Mouse (Mus musculus) liver, adult 2 months (tissue): Measurements from ENCODE around the gene Slc47a1. TPM values are rescaled to one million over a fixed set of nuclear protein-coding genes. Genes with fewer than 3 reads are reported as not detected.

Source experiments
- DNase-seq: peaks from one replicate; pipeline ENCODE4 v3.0.0-alpha.2; 2011; ENCODE audit warnings: low read depth, low spot score; ENCODE audit errors: extremely low read depth
- H3K27ac ChIP-seq: fragments of 200-500 bp; replicated peaks from 2 replicates; pipeline ENCODE4 v1.5.1; 2012; ENCODE audit warnings: low read depth, mild to moderate bottlenecking, control low read depth, inconsistent platforms, low read length; ENCODE audit not compliant: insufficient read depth
- H3K27me3 ChIP-seq: fragments of 200-500 bp; 2 replicates; pipeline ENCODE4 v1.6.1; 2012; ENCODE audit warnings: mild to moderate bottlenecking, moderate library complexity, low read length, inconsistent platforms; ENCODE audit not compliant: control insufficient read depth, insufficient read depth
- H3K36me3 ChIP-seq: fragments of 200-500 bp; 2 replicates; pipeline ENCODE4 v1.6.1; 2012; ENCODE audit warnings: low read length, inconsistent platforms; ENCODE audit not compliant: control insufficient read depth, insufficient read depth
- H3K4me1 ChIP-seq: fragments of 200-500 bp; 2 replicates; pipeline ENCODE4 v1.6.1; 2011; ENCODE audit warnings: low read length; ENCODE audit not compliant: control insufficient read depth, insufficient read depth
- H3K4me3 ChIP-seq: fragments of 200-500 bp; 2 replicates; pipeline ENCODE4 v1.5.1; 2011; ENCODE audit warnings: low read depth, mild to moderate bottlenecking, control low read depth, low read length, moderate library complexity; ENCODE audit not compliant: insufficient read depth
- H3K79me2 ChIP-seq: fragments of 200-500 bp; 2 replicates; pipeline ENCODE4 v1.6.1; 2012; ENCODE audit warnings: inconsistent platforms, mild to moderate bottlenecking, low read length, moderate library complexity; ENCODE audit not compliant: control insufficient read depth, insufficient read depth
- H3K9ac ChIP-seq: fragments of 200-500 bp; 2 replicates; pipeline ENCODE4 v1.6.1; 2012; ENCODE audit warnings: low read depth, mild to moderate bottlenecking, control low read depth, inconsistent platforms, low read length
- CTCF ChIP-seq: fragments of 200-500 bp; IDR thresholded peaks from 2 replicates; pipeline ENCODE4 v1.5.1; 2011; ENCODE audit warnings: low read depth, low read length, control low read depth
- POLR2A ChIP-seq: fragments of 200-500 bp; IDR thresholded peaks from 2 replicates; pipeline ENCODE4 v1.6.1; 2011; ENCODE audit warnings: low read length, control low read depth; ENCODE audit not compliant: insufficient read depth; ENCODE audit errors: extremely low read depth
- WGBS: fragments of 180-500 bp; shearing (Covaris S2); methylation state at CpG from one replicate; pipeline ENCODE4 v1.1.7; 2018; 5-methylcytosine and 5-hydroxymethylcytosine counted together
- polyA plus RNA-seq: library from polyadenylated mRNA; depleted of rRNA; stranded (reverse); fragments of >200 nt; gene quantifications from 2 replicates; pipeline ENCODE4 v1.2.3, GENCODE M21; 2012
- total RNA-seq: library from RNA; depleted of rRNA; stranded (reverse); fragments of >200 nt; gene quantifications from 2 replicates; pipeline ENCODE4 v1.2.3, GENCODE M21; 2014

Slc47a1 gene
- total and polyA plus RNA-seq, 2 experiments = 151 to 169 TPM

DNA sequence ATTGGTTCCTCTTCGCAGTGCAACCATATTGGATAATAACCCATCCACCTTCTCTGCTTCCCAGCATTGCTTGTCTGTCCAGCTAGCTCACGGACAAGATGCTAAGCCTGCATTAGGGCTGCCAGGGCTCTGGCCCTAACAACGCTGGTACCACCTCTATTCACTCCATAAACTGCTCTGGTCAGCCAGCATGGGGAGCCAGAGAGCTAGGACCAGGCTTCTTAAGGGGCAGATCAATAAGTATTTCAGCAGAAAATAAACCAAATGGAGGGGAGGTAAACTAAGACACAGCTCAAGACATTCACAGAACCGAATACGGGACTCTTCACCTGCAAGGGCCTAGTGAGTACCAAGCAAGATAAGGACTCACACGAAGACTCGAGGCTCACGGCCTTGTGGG lies 32.0 kb downstream of the Slc47a1 start:
- H3K4me3 ChIP-seq = no peak overlapping the region
- no peak overlapping the region for H3K9ac ChIP-seq
- peak; percentile 42; the same call in 1 of the 2 replicates for TF ChIP-seq CTCF
- no peak for TF ChIP-seq POLR2A
- 86% methylated on average over 8 of the region's 8 CpGs for WGBS
- no peaks in the 10 kb centered on the region for H3K79me2 ChIP-seq
- no peak overlapping the region for H3K27ac ChIP-seq
- peaks cover 35% of the 10 kb centered on the region for H3K36me3 ChIP-seq
- no peaks in the 10 kb centered on the region for H3K27me3 ChIP-seq
- DNase-seq = no peak
- H3K4me1 ChIP-seq = no peaks in the 10 kb centered on the region

GRCm38 (mm10) chr11:61342505-61343420 lies 35.4 kb downstream of the Slc47a1 start, which contains the start of gene Slc47a2:
Gene Slc47a2 (minus strand): TSS chr11:61342860.
- TF ChIP-seq CTCF = peak; percentile 42; the same call in 1 of the 2 replicates
- no peak for TF ChIP-seq POLR2A

DNA sequence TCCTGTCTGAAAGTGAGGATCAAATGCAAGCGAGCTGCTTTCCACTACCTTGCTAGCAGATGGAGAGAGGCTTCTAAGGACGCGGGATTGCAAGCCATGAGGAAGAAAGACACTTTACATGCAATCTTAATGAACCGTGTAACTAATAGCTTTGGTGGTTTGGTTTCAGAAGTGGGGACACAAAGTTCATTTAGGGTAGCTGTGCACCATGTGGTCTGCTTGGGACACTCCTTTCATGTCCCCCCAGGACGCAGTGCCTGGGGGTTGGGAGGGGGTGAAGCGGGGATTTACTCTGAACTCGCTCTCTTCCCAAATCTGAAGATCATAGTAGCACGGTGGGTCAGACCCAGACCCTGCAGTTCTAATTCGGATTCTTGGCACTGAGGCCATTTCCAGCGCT lies 36.2 kb downstream of the Slc47a1 start:
- DNase-seq = no peak
- WGBS = 48% methylated on average over 10 of the region's 10 CpGs
- Histone ChIP-seq H3K4me1 (no peaks in the 10 kb centered on the region), H3K9ac (no peak overlapping the region), H3K27me3 (no peaks in the 10 kb centered on the region), H3K4me3 (no peak overlapping the region), H3K27ac (no peak overlapping the region), H3K36me3 (peaks cover 22% of the 10 kb centered on the region), H3K79me2 (no peaks in the 10 kb centered on the region)
- no peak for TF ChIP-seq CTCF
- no peak for TF ChIP-seq POLR2A

More at GRCm38 (mm10) chr11:61342505-61343420, 35.4 kb downstream of the Slc47a1 start, which contains the start of gene Slc47a2:
- Histone ChIP-seq H3K36me3 (peaks cover 29% of the 10 kb centered on the region), H3K79me2 (no peaks in the 10 kb centered on the region), H3K4me3 (peak within 1 kb of the TSS; percentile 11; the same call in 1 of the 2 replicates), H3K9ac (no peak within 1 kb of the TSS; the same call in 1 of the 2 replicates), H3K27me3 (no peaks in the 10 kb centered on the region), H3K4me1 (no peaks in the 10 kb centered on the region), H3K27ac (no peak within 1 kb of the TSS)
- no peak for DNase-seq
- WGBS = 15% methylated on average over 61 of the region's 61 CpGs

GRCm38 (mm10) chr11:61341233-61341632 lies 36.9 kb downstream of the Slc47a1 start:
- TF ChIP-seq POLR2A (no peak), CTCF (no peak)
- WGBS = 83% methylated on average over 4 of the region's 4 CpGs
- no peak overlapping the region for H3K9ac ChIP-seq
- H3K79me2 ChIP-seq = no peaks in the 10 kb centered on the region
- no peaks in the 10 kb centered on the region for H3K27me3 ChIP-seq
- H3K4me1 ChIP-seq = no peaks in the 10 kb centered on the region
- peaks cover 18% of the 10 kb centered on the region; the same call in 1 of the 2 replicates for H3K36me3 ChIP-seq
- no peak overlapping the region for H3K4me3 ChIP-seq
- no peak for DNase-seq
- no peak overlapping the region for H3K27ac ChIP-seq

DNA sequence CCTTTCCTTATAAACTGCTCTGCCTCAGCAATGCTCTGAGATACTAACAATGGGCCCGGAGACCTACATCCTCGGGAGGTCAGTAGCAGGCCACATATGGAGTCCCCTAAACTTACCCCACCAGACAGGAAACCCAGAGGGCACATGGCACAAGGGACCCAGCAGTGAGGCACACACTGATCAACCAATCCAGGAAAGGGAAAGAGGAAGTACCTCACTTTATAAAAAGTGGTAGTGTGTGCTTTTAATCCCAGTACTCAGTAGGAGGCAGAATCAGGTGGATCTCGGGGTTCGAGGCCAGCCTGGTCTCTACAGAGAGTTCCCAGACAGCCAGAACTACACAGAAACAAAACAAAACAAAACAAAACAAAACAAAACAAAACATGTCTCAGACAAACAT lies 37.8 kb downstream of the Slc47a1 start:
- no peak for DNase-seq
- H3K4me3 ChIP-seq = no peak overlapping the region
- peaks cover 11% of the 10 kb centered on the region; the same call in 1 of the 2 replicates for H3K36me3 ChIP-seq
- 84% methylated on average over 4 of the region's 4 CpGs for WGBS
- no peak overlapping the region for H3K27ac ChIP-seq
- TF ChIP-seq POLR2A = no peak
- TF ChIP-seq CTCF = no peak
- H3K79me2 ChIP-seq = no peaks in the 10 kb centered on the region
- no peak overlapping the region for H3K9ac ChIP-seq
- H3K27me3 ChIP-seq = no peaks in the 10 kb centered on the region
- H3K4me1 ChIP-seq = no peaks in the 10 kb centered on the region

DNA sequence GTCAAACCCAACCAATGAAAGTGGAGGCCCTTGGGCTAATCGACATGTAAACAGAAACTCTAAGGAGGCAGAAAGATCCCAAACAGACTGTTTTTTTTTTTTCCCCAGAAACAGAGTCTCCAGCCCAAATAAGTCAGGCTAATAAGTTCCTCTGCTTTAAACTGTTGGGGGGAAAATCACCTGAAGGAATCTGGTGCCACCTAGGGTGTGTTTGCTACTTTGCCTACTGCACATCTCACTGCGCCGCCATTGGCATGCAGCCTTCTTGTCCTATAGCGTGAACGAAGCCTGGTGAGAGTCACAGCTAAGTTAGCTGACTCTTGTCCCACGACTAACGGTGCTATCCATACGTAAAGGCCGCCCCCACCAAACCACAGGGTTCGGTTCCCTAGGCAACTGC lies 40.6 kb downstream of the Slc47a1 start:
- peak; percentile 33 for DNase-seq
- H3K27ac ChIP-seq = no peak overlapping the region
- WGBS = 56% methylated on average over 10 of the region's 10 CpGs

More for the DNA sequence above, 40.6 kb downstream of the Slc47a1 start:
- Histone ChIP-seq H3K36me3 (no peaks in the 10 kb centered on the region), H3K9ac (no peak overlapping the region), H3K4me3 (no peak overlapping the region), H3K27me3 (no peaks in the 10 kb centered on the region), H3K79me2 (no peaks in the 10 kb centered on the region), H3K4me1 (no peaks in the 10 kb centered on the region)
- TF ChIP-seq CTCF (peak; percentile 43), POLR2A (no peak)
